Mouse (Mus musculus): ENCODE measurements around the gene Ubxn1.

Ubxn1 gene

DNA sequence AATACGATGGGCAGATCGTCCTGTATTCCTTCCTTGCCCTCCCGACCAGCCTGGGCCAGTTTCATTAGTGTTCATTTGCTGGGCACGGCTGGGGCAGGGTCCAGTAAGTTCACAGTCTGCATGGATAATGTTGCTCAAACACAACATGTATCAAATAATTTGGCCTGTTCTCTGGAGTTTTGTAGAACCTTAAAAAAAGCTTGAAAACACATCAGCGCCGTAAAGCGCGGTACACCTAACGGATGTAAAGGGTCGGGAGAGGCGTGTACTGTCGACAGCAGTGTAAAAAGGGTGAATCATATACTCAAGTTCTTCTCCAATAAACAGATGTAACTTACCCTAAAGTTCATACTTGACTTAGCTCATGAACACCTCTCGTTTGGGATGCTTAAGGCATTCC lies 27.3 kb downstream of the Ubxn1 start:
- DNase-seq (ENCODE audit: low spot score in 2 of 2): no peak

DNA sequence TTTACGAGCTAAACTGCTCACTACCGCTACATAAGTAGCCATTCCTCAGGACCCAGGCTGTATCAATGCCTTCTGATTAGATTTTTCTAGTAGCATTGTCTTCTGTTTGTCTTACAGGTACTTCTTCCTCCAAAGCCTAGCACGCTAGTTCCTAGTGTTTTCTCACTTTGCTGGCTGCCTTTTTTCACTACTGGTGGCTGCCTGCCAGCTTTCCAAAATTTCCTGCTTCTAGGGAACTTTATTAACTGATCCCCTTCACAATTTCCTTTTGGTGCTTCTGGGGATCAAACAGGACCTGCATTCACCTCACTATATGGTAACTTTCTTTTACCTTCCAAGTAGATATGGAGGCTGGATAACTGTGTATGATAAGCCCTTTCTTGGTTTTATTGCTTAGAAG lies 27.8 kb downstream of the Ubxn1 start:
- no peak for DNase-seq (ENCODE audit: low spot score in 2 of 2)

DNA sequence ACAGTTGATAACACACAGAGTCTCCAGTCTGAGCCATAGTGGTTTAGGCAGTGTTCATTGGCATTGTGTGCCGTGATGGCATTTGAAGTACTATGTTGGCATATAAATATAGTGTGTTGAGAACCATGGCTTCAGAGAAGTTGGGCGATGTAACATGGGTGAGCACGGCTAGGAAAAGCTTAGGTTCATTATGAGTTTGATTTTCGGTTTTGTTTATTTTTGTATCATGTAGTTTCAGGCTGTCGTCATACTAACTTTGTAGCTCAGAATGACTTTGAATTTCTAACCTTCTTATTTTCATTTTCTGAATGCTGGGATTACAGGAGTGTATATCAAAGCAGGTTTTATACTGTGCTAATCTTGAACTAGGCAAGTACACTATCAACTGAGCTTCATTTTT lies 32.1 kb downstream of the Ubxn1 start:
- no peak for DNase-seq (ENCODE audit: low spot score in 2 of 2)

DNA sequence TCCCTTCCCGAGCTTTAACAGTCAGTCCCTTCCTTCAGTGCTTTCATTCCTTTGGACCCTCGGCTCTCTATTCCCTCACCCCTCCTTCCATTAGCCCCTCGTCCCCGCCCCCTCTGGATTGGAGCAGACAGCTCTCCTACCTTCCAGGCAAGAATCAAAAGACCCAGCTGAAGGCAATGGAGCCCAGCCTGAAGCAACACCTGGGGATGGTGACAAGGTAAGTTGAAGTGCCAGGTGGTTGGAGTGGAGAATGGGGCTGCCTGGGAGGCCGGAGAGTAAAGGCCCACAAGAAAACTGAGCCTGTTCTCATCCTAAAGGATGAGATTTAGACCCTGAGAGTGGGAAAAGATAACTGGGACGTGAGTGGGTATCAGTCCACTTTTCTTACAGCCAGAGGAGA lies 37.2 kb downstream of the Ubxn1 start:
- no peak for DNase-seq (ENCODE audit: low spot score in 2 of 2)

DNA sequence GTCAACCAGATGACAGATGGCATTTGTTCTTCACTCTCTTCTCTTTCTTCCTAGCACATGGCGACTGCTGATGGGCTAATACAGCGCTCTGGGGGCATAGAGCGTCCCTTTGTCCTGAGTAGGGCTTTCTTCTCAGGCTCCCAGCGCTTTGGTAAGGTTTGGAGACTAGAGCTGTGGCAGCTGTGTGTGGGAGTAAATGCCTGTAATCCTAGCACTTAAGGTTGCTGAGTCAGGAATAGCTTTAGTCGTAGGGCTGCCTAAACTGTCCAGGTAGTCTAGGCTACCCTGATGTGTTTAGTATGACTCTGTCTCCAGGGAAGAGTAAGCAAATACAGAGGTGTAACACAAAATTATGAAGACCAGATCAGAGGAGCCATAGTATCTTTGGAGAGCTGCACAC lies 40.5 kb downstream of the Ubxn1 start:
- DNase-seq (ENCODE audit: low spot score in 2 of 2): no peak

DNA sequence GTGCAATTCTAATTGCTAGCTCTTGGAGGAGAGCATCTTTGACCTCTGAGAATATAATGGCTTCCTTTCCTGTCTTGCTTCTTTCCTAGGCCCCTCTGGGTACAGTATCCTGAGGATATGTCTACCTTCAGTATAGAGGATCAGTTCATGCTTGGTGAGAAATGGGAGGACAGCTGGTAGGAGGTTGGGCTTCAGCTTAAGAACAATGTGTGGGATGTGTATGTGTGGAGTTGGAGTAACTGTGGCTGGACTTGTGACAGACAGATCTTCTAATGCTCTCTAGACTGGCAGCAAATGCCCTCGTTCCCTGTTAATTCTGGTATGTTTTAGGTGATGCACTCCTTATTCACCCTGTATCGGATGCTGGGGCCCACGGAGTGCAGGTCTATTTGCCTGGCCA lies 42.9 kb downstream of the Ubxn1 start:
- DNase-seq (ENCODE audit: low spot score in 2 of 2): no peak

DNA sequence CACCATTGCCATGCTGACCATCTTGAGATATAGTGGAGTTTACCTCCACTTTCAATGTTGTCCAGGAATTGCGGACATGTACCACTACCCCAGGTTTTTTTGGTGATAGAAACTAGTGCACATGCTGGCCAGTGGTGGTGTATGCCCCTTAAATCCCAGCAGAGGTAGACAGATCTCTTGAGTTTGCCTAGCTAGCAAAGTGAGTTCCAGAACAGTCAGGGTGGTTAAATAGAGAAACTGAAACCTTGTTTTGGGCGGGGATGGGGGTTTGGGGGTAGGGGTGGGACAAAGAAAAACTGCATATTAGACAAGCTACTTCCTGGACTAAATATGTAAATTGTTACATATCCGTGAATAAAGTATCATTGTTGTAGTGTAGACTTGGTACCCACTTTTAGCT lies 47.7 kb downstream of the Ubxn1 start:
- DNase-seq (ENCODE audit: low spot score in 2 of 2): no peak

DNA sequence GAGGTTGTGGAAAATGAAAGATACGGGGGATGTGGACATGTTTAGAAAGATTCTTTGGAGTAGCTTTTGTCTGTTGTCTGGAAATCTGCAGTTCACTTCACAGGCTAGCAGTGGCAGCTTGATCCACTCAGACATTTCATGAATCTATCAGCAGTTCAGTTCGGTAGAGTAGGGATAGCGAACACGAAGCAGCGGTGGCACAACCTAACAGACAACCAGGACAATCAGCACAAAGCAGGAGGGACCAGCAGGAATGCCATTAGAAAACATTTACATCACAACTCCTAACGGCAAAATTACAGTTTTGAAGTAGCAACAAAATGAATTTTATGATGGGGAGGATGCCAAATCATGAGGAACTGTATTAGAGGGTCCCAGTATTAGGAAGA lies 48.4 kb downstream of the Ubxn1 start:
- DNase-seq (ENCODE audit: low spot score in 2 of 2): no peak

DNA sequence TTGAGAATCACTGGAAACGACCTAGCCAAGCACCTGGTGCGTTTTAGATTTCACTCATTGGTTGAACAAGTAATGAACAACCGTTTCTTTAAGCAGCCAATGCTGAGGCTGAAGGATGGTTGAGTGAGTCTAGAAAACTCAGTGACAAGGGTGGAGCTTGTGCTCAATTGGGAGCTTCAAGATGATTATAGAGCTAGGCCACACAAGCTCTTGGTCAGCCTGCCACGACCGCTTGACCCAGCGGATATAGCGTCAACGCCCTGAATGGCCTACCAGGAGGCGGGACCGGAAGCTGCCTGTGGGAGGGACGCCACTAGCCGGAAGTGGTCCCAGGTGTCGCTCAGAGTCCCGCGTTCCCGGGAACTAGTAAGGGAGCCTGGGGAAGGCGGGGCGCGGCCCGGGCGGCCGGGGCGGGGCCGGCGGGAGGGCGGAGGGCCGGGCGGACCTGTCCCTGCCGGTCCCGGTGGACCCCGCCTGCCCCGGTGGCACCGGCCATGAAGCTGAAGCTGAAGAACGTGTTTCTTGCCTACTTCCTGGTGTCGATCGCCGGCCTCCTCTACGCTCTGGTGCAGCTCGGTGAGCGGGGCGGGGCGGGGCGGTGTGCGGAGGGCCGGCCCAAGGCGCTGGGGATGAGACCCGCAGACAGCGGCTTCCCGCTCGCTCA lies 48.9 kb downstream of the Ubxn1 start, which contains the start of gene B3gat3:
Gene B3gat3, plus strand, starts transcription at position 302 of the 664 bp plus-strand sequence.
- peak; percentile 87 to 89 for DNase-seq (ENCODE audit: low spot score in 2 of 2)

DNA sequence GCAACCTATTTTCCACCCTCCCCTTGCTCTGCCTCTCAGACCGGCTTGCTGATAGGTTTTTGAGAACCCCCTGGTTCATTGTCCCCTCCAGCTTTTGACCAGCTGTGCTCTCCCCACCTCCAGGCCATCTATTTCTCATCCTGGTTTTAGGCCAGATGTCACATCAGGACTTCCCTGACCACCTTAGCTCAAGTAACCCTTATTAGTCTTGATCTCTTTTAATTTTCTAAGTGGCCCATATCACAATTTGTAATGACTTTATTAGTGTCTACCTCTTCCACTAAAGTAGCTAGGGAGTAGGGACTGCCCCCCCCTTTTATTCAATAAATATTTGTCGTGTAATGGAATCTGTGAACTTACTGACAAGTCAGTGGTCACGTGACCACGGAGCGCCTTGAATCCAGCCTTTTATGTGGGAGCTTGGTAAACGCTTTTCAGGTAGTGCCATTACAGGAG lies 49.6 kb downstream of the Ubxn1 start:
- no peak for DNase-seq (ENCODE audit: low spot score in 2 of 2)

DNA sequence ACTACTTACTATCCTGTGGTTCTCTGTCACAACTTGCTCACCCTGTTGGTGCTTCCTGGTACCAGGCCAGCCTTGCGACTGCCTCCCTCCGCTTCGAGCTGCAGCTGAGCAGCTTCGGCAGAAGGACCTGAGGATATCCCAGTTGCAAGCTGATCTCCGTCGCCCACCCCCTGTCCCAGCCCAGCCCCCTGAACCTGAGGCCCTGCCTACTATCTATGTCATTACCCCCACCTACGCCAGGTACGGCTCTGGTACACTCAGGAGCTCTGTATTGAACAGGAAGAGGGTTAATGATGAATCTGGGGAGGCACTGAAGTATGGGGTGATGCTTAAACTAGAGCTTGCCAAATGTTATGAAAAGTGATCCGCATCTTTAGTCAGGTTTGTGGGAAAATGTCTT lies 50.4 kb downstream of the Ubxn1 start:
- no peak for DNase-seq (ENCODE audit: low spot score in 2 of 2)

Measured in frontal cortex, postnatal 14 days (tissue).